In the genomic region with DNA sequence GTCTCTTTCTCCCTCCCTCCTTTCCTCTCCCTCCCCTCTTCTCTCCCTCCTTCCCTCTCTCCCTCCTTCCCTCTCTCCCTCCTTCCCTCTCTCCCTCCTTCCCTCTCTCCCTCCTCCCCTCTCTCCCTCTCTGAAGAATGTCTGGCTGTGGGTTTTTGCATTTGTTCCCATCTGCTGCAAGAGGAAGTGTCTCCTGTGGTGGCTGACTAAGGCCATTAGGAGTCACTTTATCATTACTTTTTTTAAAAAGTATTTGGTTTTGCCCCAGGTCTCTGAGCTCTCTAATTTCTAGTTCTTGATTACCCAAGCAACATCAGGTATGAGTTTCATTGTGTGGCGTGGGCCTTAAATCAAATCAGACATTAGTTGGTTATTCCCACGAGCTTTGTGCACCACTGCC, we compare ENCODE assay signal across 21 mouse cellular contexts. TPM values are rescaled to one million over a fixed set of nuclear protein-coding genes. Genes with fewer than 3 reads are reported as not detected.
"Had no signal": no experiment of that assay in that cellular context is flagged by ENCODE, and none has a peak within 500 bp of the region (broad histone marks: within the 10 kb centered on the region; RNA-seq: fewer than 3 reads in every experiment).

No protein-coding gene starts in this region.

- H3K9ac ChIP-seq: liver, embryonic 13.5 days; midbrain, embryonic 12.5 days; midbrain, embryonic 15.5 days; neural tube, embryonic 13.5 days; stomach, embryonic 15.5 days had no signal

- H3K27me3 ChIP-seq: liver, embryonic 13.5 days; midbrain, embryonic 12.5 days; midbrain, embryonic 15.5 days; neural tube, embryonic 13.5 days; stomach, embryonic 15.5 days had no signal

- ATAC-seq: midbrain, embryonic 15.5 days had no signal

- H3K36me3 ChIP-seq: liver, embryonic 13.5 days; midbrain, embryonic 12.5 days; midbrain, embryonic 15.5 days; neural tube, embryonic 13.5 days; stomach, embryonic 15.5 days had no signal

- H3K9me3 ChIP-seq: liver, embryonic 13.5 days; midbrain, embryonic 12.5 days; midbrain, embryonic 15.5 days; neural tube, embryonic 13.5 days; stomach, embryonic 15.5 days had no signal

- H3K27ac ChIP-seq: layer of hippocampus, adult 2 months; liver, embryonic 13.5 days; midbrain, embryonic 12.5 days; midbrain, embryonic 15.5 days; neural tube, embryonic 13.5 days; stomach, embryonic 15.5 days had no signal

- H3K4me1 ChIP-seq: liver, embryonic 13.5 days; midbrain, embryonic 12.5 days; midbrain, embryonic 15.5 days; neural tube, embryonic 13.5 days; stomach, embryonic 15.5 days had no signal

- H3K4me2 ChIP-seq: liver, embryonic 13.5 days; midbrain, embryonic 12.5 days; midbrain, embryonic 15.5 days; neural tube, embryonic 13.5 days; stomach, embryonic 15.5 days had no signal

- H3K4me3 ChIP-seq: layer of hippocampus, adult 2 months; liver, embryonic 13.5 days; midbrain, embryonic 12.5 days; midbrain, embryonic 15.5 days; neural tube, embryonic 13.5 days; stomach, embryonic 15.5 days had no signal

- DNase-seq: kidney, adult 9 months; kidney, postnatal 14 days; layer of hippocampus, adult 9-11 months; liver, embryonic 13.5 days; lung, adult 2 months; lung, postnatal 14 days; lung, postnatal 4 days; retina, postnatal 1 day; right cerebral cortex, postnatal 25 days; spleen, adult 18-20 months; thymus, postnatal 25 days had no signal

RNA-seq across cellular contexts. Expression of a gene that starts 59.9 kb away (rescaled TPM):
- total RNA-seq: liver, adult 2 months; megakaryocyte, adult 5-6 weeks; neutrophil, adult 5-6 weeks had no signal
- polyA plus RNA-seq: large intestine, adult 2 months; limb, embryonic 11.5 days; liver, adult 2 months; lung, adult 2 months; midbrain, embryonic 12.5 days had no signal
